Mouse (Mus musculus): ENCODE measurements around the gene Dusp8.
A peak's percentile ranks its signal among the peaks of the same experiment; 100 is the strongest.

DNA sequence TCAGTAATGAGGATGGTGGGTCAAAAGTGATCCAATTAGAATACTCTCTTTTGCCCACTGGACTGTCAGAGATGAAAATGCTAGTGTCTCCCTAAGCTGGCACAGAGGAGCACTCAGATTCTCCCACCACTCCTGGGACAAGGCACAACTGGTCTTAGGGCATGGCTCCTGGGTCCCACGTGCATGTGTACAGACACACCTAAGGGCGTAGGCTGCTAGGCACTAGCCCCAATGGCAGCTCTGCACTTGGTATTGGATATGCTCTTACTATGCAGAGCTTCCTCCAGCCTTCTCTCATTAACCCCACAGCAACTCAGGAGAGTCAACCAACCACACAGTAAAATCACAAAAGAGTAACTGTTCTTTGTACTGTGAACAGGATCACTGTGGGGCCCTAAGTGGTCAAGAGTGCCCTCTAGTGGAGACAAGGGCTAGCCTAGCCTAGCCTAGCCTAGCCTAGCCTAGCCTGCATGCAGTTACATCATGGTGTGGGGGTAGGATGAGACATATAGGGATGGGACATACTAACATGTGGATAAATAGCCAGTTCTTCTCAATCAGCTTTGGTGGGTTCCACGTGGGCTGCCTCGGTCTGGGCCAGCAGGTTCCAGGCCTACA lies 58.0 kb downstream of the Dusp8 start:
- peak; percentile 77 for TF ChIP-seq CTCF (IDR thresholded peaks at IDR 0.05; ENCODE audit: control insufficient read depth, insufficient read depth, low read length)
- TF ChIP-seq POLR2A (IDR thresholded peaks at IDR 0.05; ENCODE audit: borderline replicate concordance, control insufficient read depth, low read depth, low read length), result no peak
